Mouse (Mus musculus) megakaryocyte, embryonic 14.5 days (primary cell): ENCODE measurements around the gene Fsd1l. TPM values are rescaled to one million over a fixed set of nuclear protein-coding genes. Genes with fewer than 3 reads are reported as not detected.
A peak's percentile ranks its signal among the peaks of the same experiment; 100 is the strongest.
"Not testable (repeated sequence)": the region's sequence is repeated elsewhere in the genome, so short reads cannot be mapped to it uniquely, and the experiment has no call there.

ENCODE experiments used
- H3K27me3 ChIP-seq: replicated peaks from 2 replicates; pipeline ENCODE3; 2012; ENCODE audit warnings: inconsistent platforms
- H3K36me3 ChIP-seq: replicated peaks from 2 replicates; pipeline ENCODE3; 2012; ENCODE audit warnings: low read length, inconsistent platforms, mixed read lengths
- H3K4me1 ChIP-seq: 2 replicates; pipeline ENCODE4 v1.6.1; 2012; ENCODE audit warnings: inconsistent platforms
- H3K4me3 ChIP-seq: replicated peaks from 2 replicates; pipeline ENCODE3; 2012; ENCODE audit warnings: moderate library complexity, mild to moderate bottlenecking, inconsistent platforms
- H3K9me3 ChIP-seq: 2 replicates; pipeline ENCODE4 v1.6.1; 2012; ENCODE audit warnings: inconsistent platforms
- FLI1 ChIP-seq: IDR thresholded peaks from 2 replicates; pipeline ENCODE4 v1.6.1; 2012; ENCODE audit warnings: low read length, inconsistent platforms, mixed read lengths
- GATA1 ChIP-seq: IDR thresholded peaks from 3 replicates; pipeline ENCODE4 v1.6.1; 2012; ENCODE audit warnings: mixed read lengths, low read length, inconsistent platforms, borderline replicate concordance
- polyA plus RNA-seq: library from polyadenylated mRNA; stranded (reverse); fragments of >175 nt; gene quantifications from 2 replicates; pipeline ENCODE4 v1.2.3, GENCODE M21; 2012; ENCODE audit warnings: low replicate concordance; ENCODE audit not compliant: insufficient read depth

Fsd1l gene
- polyA plus RNA-seq, 1 experiment: not detected

GRCm38 (mm10) chr4:53688965-53689364 lies 57.7 kb downstream of the Fsd1l start:
- Histone ChIP-seq H3K4me3 (no peak overlapping the region), H3K9me3 (no peaks in the 10 kb centered on the region), H3K36me3 (no peaks in the 10 kb centered on the region), H3K27me3 (no peaks in the 10 kb centered on the region), H3K4me1 (0 out of 2 replicates have a peak, but pooled peaks cover 3% of the 10 kb centered on the region)
- no peak for TF ChIP-seq GATA1

GRCm38 (mm10) chr4:53691418-53691817 lies 60.1 kb downstream of the Fsd1l start:
- H3K4me3 ChIP-seq: no peak overlapping the region
- H3K27me3 ChIP-seq: no peaks in the 10 kb centered on the region
- TF ChIP-seq FLI1: no peak
- TF ChIP-seq GATA1: no peak
- no peaks in the 10 kb centered on the region for H3K36me3 ChIP-seq
- H3K9me3 ChIP-seq: no peaks in the 10 kb centered on the region
- H3K4me1 ChIP-seq: 0 out of 2 replicates have a peak, but pooled peaks cover 3% of the 10 kb centered on the region

GRCm38 (mm10) chr4:53709166-53709565 lies 77.9 kb downstream of the Fsd1l start:
- not testable (repeated sequence) for H3K36me3 ChIP-seq, H3K4me1 ChIP-seq, H3K4me3 ChIP-seq, H3K27me3 ChIP-seq, H3K9me3 ChIP-seq

GRCm38 (mm10) chr4:53710021-53710420 lies 78.8 kb downstream of the Fsd1l start:
- Histone ChIP-seq H3K4me1 (peaks cover 7% of the 10 kb centered on the region), H3K27me3 (no peaks in the 10 kb centered on the region), H3K36me3 (no peaks in the 10 kb centered on the region), H3K9me3 (no peaks in the 10 kb centered on the region), H3K4me3 (no peak overlapping the region)
- no peak for TF ChIP-seq FLI1
- TF ChIP-seq GATA1: no peak

GRCm38 (mm10) chr4:53710555-53711328 lies 79.5 kb downstream of the Fsd1l start:
- H3K4me3 ChIP-seq: no peak overlapping the region
- H3K36me3 ChIP-seq: no peaks in the 10 kb centered on the region

GRCm38 (mm10) chr4:53713704-53714050 lies 82.4 kb downstream of the Fsd1l start, which contains the start of gene Fktn:
TSS of gene Fktn (plus strand) at chr4:53713998.
- H3K4me1 ChIP-seq: peaks cover 20% of the 10 kb centered on the region
- TF ChIP-seq GATA1: no peak
- no peak for TF ChIP-seq FLI1
- no peaks in the 10 kb centered on the region for H3K36me3 ChIP-seq
- no peaks in the 10 kb centered on the region for H3K9me3 ChIP-seq
- H3K27me3 ChIP-seq: no peaks in the 10 kb centered on the region
- H3K4me3 ChIP-seq: peak within 1 kb of the TSS; percentile 99

More at GRCm38 (mm10) chr4:53710555-53711328, 79.5 kb downstream of the Fsd1l start:
- no peaks in the 10 kb centered on the region for H3K27me3 ChIP-seq
- no peak for TF ChIP-seq GATA1
- H3K9me3 ChIP-seq: no peaks in the 10 kb centered on the region
- peaks cover 15% of the 10 kb centered on the region for H3K4me1 ChIP-seq

- Histone ChIP-seq H3K27me3 (no peaks in the 10 kb centered on the region), H3K4me1 (peaks cover 20% of the 10 kb centered on the region), H3K36me3 (no peaks in the 10 kb centered on the region), H3K4me3 (peak overlapping the region; percentile 99), H3K9me3 (no peaks in the 10 kb centered on the region)
- TF ChIP-seq FLI1 (no peak), GATA1 (no peak)
Observed at GRCm38 (mm10) chr4:53714051-53714814, 83.0 kb downstream of the Fsd1l start.

GRCm38 (mm10) chr4:53715977-53716376 lies 84.7 kb downstream of the Fsd1l start:
- peaks cover 20% of the 10 kb centered on the region for H3K4me1 ChIP-seq
- no peaks in the 10 kb centered on the region for H3K27me3 ChIP-seq
- H3K9me3 ChIP-seq: no peaks in the 10 kb centered on the region
- TF ChIP-seq GATA1: no peak
- no peak for TF ChIP-seq FLI1
- no peak overlapping the region for H3K4me3 ChIP-seq
- H3K36me3 ChIP-seq: peaks cover 5% of the 10 kb centered on the region

- TF ChIP-seq GATA1 (no peak), FLI1 (no peak)
Observed at GRCm38 (mm10) chr4:53717546-53717945, 86.3 kb downstream of the Fsd1l start.

GRCm38 (mm10) chr4:53718261-53718660 lies 87.0 kb downstream of the Fsd1l start:
- peaks cover 20% of the 10 kb centered on the region for H3K4me1 ChIP-seq
- no peaks in the 10 kb centered on the region for H3K27me3 ChIP-seq
- H3K9me3 ChIP-seq: no peaks in the 10 kb centered on the region
- H3K36me3 ChIP-seq: peaks cover 11% of the 10 kb centered on the region
- H3K4me3 ChIP-seq: no peak overlapping the region
- TF ChIP-seq FLI1 (no peak), GATA1 (no peak)

More at GRCm38 (mm10) chr4:53717546-53717945, 86.3 kb downstream of the Fsd1l start:
- Histone ChIP-seq H3K9me3 (no peaks in the 10 kb centered on the region), H3K27me3 (no peaks in the 10 kb centered on the region), H3K4me3 (no peak overlapping the region), H3K36me3 (peaks cover 11% of the 10 kb centered on the region), H3K4me1 (peaks cover 20% of the 10 kb centered on the region)
